Mouse (Mus musculus) adrenal gland, adult 18-20 months (tissue): Measurements from ENCODE around the gene Pias4. TPM values are rescaled to one million over a fixed set of nuclear protein-coding genes. Genes with fewer than 3 reads are reported as not detected.
A peak's percentile ranks its signal among the peaks of the same experiment; 100 is the strongest.

Source experiments
- DNase-seq, 2 experiments: peaks; one replicate each; pipeline ENCODE4 v3.0.0; 2021 to 2022; ENCODE audit warnings: low spot score in 2 of 2
- total RNA-seq, 2 experiments: library from RNA; stranded (reverse); gene quantifications; 1 replicate in 1 of 2; 2 replicates in 1 of 2; pipeline ENCODE4 v1.2.3; 2021

Gene Pias4
- total RNA-seq, 2 experiments from 2014 or later: 27.3 to 29.7 TPM

GRCm38 (mm10) chr10:81139529-81139846, 28.2 kb downstream of the Pias4 start:
- DNase-seq: no peak

DNA sequence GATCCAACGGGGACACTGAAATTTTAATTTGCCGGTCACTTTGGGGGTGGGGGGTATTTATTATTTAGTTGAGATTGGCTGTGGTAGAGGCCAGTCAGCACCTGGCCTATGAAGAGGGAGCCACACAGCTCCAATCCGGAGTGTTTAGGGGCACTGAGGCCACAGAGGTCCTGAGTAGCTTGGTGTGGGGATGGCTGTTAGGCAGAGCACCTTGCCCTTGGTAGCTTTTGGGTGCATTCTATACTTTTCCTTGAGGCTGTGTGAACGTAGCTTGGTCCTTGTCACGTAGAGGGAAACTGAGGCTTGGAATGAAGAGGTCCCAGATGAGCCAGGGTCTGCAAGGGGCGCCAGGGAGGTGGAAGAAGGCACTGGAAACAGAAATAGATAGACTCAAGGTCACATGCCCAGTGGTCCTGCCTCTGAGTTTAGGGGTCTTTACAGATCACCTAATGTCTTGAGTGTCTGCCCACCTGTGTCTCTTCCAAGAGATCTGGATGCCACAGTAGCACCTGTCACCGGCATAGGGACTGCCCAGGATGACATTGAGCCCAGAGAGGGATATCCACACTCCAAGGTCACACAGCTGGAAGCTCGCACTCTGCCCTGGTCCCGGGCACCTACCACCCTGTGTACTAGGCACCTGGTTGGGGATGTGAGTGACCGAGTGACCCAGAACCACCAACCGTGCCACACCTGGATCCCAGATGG, 28.7 kb downstream of the Pias4 start:
- DNase-seq: no peak

DNA sequence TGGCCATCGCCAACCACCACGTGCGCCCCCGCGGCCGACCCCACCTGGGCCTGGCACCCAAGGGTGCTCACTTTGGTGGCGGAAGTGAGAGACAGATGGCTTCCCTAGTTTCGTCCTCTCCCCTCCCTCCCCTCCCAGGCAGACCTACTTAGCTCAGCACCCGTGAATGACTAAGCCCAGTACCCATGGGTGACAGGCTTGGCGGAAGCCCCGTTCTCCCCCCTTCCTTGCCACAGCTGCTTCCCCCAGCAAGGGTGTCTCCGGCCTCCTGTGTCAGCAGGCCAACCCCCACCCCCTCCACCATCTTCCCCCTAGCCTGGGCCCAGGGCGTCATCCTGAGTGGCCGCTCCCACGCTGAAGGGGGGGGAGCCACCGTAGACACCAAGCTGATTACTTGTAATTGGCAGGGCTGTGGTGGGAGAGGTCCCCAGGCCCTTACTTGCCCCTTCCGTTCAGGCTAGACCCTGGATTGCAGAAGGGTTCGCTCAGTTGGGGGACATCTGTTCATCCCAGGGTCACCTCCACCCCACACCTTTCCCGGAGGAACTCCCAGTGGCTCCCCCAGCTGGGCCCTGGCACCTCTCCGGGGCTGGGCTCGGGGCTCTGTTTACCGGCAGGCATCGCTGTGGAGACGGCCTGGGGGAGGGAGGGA, 29.5 kb downstream of the Pias4 start:
- DNase-seq: no peak

DNA sequence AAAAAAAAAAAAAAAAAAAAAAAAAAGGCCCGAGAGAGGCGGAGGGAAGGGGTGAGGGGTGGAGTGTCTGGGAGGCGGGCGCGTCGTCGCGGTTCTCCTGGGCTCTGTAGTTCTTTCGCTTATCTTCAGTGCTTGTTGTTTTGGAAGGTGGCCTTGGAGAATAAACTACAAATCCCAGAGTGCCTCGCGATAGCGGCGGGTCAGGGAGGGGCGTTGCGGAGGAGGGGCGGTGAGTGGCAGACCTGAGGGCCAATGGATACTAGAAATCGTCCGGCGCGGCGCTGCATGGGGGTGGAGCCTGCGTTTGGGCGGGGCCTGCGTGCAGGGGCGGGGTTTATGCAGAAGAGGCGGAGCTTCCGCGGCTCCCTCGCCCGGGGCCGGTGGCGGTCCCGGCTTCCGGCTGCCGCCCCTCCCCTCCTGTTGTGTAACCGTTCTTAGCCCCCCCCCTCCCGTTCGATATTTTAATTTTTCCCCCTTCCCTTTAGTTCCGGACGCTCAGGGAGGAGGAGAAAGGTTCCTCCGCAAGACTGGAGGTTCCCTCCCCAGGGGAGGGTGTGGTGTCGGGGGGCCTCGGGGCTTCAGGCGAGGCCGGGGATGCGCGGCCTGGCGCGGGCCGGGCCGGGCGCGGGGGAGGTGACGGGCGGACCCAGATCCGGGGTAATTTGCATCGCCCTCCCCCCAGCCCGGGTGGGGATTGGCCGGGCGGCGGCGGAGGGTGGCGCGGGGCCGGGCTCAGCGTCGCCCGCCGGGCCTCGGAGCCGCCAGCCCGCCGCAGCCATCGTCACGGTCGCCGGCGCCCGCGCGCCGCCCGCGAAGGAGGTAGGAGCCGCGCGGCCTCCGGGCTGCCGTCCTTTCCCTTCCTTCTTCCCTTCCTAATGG, 30.2 kb downstream of the Pias4 start:
- DNase-seq: peak; percentile 100

GRCm38 (mm10) chr10:81136706-81137231, 31.0 kb downstream of the Pias4 start:
- peak; percentile 78 for DNase-seq

DNA sequence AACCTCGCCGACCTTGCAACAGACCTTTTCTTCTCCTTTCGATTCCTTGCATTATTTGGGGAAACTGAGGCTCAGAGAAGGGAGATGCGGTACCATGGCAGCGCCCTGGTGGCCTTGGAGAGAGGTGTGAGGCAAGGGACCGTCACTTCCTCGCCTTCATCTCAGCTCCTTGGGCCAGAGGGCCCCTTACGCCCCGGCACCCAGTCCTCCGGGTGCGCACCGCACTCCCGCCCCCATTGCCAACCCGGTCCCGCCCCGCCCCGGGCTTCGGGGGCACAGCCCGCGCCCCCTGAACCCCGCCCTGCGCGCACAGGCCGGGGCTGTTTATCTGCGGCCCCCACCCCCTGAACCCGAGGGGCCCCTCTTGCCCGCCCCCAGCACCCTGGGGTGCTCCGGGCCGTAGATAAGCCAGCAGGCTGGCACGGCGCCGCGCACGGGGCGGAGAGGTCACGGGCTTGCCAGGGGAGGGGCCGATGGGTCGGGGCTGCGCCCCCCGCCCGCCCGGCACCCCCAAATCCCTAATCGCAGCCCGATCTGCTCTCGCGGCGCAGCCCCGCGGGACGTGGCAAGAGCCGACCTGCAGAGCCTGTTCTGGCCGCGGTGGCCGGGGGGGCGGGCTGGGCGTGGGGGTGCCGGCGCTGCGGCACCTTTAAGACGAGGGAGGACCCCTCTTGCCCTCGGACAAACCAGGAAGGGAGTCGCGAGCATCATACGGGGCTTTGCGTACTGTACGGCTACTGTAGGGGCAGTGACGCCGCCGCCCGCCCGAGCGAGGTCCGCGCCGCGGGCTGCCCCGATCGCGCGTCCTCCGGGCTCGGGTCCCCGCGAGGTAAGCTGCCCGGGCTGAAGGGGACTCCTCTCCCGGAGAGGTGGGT, 31.7 kb downstream of the Pias4 start:
- DNase-seq: peak; percentile 70 to 71

- DNase-seq: no peak
Measured at GRCm38 (mm10) chr10:81134966-81135681, 32.6 kb downstream of the Pias4 start, which contains the start of gene Zbtb7a. TSS of gene Zbtb7a (plus strand) at chr10:81135220.

GRCm38 (mm10) chr10:81134181-81134587, 33.5 kb downstream of the Pias4 start:
- DNase-seq: peak in 1 of 2 experiments; percentile 70

- no peak for DNase-seq
Measured at GRCm38 (mm10) chr10:81123500-81123899, 44.2 kb downstream of the Pias4 start.

GRCm38 (mm10) chr10:81122889-81123288, 44.8 kb downstream of the Pias4 start:
- no peak for DNase-seq

- no peak for DNase-seq
Measured at GRCm38 (mm10) chr10:81120650-81121049, 47.1 kb downstream of the Pias4 start.

DNA sequence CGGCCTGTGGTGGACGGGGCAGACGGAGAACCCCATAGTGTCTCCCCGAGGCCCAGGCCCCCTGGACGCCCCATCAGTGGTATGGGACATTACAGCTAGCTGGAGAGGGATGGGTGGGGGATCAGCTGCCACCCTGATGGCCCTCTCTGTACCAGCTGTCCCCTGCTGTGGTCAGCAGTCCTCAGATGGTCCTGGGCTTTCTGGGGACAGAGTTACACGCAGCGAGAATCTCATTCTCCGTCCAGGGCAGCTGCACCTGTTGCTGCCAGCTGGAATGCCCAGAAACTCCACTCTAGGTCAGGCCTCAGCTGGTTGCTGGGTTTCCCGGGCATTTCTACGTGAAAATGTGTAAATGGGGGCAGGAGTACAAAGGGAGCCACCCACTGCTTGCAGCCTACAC, 48.1 kb downstream of the Pias4 start:
- DNase-seq: no peak

DNA sequence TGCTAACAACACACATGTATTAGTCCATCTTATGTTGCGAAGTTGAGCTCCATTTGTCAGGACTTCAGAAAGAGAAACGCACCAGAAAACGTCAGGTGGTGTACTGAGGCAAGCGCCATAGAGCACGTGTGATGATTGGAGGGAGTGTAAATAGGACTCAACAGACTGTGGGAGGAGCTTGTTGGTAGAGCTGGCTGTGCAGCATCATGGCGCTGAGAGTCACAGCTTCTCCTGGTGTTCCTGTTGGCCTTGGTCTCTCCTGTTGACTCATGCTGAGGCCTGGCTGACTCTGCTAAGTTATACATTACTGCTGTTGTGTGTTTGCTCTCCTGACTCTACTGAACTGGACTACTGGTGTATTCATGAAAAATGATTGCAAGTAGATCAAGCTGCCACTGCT, 54.8 kb downstream of the Pias4 start:
- no peak for DNase-seq

- DNase-seq: peak; percentile 85 to 86
Measured at GRCm38 (mm10) chr10:81106113-81106721, 61.5 kb downstream of the Pias4 start.

DNA sequence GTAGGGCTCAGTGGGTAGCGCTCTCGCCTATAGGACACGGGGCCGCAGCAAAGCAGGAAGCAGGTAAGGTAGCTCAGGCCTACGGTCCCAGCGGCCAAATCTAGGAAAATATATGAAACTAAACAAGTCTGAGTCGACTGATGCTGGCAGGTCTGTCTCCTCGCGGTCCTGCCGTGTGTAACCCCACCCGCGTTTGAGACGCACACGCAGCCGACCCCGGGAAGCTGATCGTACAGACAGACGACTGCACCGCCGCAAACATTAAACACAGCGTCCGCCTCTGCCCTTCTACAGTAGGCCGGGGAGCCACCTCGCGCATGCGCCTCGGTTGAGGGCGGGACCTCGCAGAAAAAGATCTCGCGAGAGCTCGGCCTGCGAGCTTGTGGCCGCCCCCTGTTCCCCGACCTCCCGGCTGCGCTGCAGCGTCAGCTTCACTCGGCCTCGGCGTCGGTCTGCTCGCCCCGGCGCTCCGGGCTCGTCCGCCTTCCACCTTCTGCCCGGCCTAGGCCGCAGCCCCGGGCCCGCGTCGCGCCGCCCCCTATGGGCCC, 62.1 kb downstream of the Pias4 start, which contains the start of gene Map2k2:
Map2k2 (plus strand) TSS at position 351 of the 548 bp plus-strand sequence.
- peak; percentile 96 to 98 for DNase-seq
